Mouse (Mus musculus) CH12.LX (cell line): Measurements from ENCODE around the gene Vmn1r127. TPM values are rescaled to one million over a fixed set of nuclear protein-coding genes. Genes with fewer than 3 reads are reported as not detected.

Experiments used
- polyA plus RNA-seq: library from polyadenylated mRNA; unstranded; fragments of >175 nt; gene quantifications from 2 replicates; pipeline ENCODE4 v1.2.1, GENCODE M21; 2012; ENCODE audit warnings: low read depth; ENCODE audit not compliant: insufficient read length
- total RNA-seq, 2 experiments: library from RNA; depleted of rRNA; stranded (reverse); fragments of 300-350 nt in 1 of 2; fragments of >200 nt in 1 of 2; gene quantifications; 2 replicates each; pipeline ENCODE4 v1.2.3; 2012 to 2014

Vmn1r127 gene
- total and polyA plus RNA-seq, 3 experiments, result not detected

Other genes starting within 250 kb of the Vmn1r127 start
- gene Vmn1r121, start 221.3 kb downstream of the Vmn1r127 start, total RNA-seq (2012; rRNA removed), result not detected in 2 replicates
- gene Vmn1r121, start 221.3 kb downstream of the Vmn1r127 start, total RNA-seq (2014; rRNA removed), result not detected in 2 replicates
- gene Vmn1r121, start 221.3 kb downstream of the Vmn1r127 start, polyA plus RNA-seq, result not detected in 2 replicates
- not detected in 2 replicates for gene Vmn1r122, start 185.7 kb downstream of the Vmn1r127 start, total RNA-seq (2012; rRNA removed)
- gene Vmn1r122, start 185.7 kb downstream of the Vmn1r127 start, total RNA-seq (2014; rRNA removed), result not detected in 2 replicates
- gene Vmn1r122, start 185.7 kb downstream of the Vmn1r127 start, polyA plus RNA-seq, result not detected in 2 replicates
- not detected in 2 replicates for gene Vmn1r123, start 157.7 kb downstream of the Vmn1r127 start, total RNA-seq (2012; rRNA removed)
- gene Vmn1r123, start 157.7 kb downstream of the Vmn1r127 start, total RNA-seq (2014; rRNA removed), result not detected in 2 replicates
- not detected in 2 replicates for gene Vmn1r123, start 157.7 kb downstream of the Vmn1r127 start, polyA plus RNA-seq
- not detected in 2 replicates for gene Gm5157, start 129.4 kb downstream of the Vmn1r127 start, total RNA-seq (2012; rRNA removed)
- gene Gm5157, start 129.4 kb downstream of the Vmn1r127 start, total RNA-seq (2014; rRNA removed), result not detected in 2 replicates
- not detected in 2 replicates for gene Gm5157, start 129.4 kb downstream of the Vmn1r127 start, polyA plus RNA-seq
- gene Vmn1r124, start 59.2 kb downstream of the Vmn1r127 start, total RNA-seq (2012; rRNA removed), result not detected in 2 replicates
- gene Vmn1r124, start 59.2 kb downstream of the Vmn1r127 start, total RNA-seq (2014; rRNA removed), result not detected in 2 replicates
- not detected in 2 replicates for gene Vmn1r124, start 59.2 kb downstream of the Vmn1r127 start, polyA plus RNA-seq
- not detected in 2 replicates for gene Vmn1r125, start 47.7 kb downstream of the Vmn1r127 start, total RNA-seq (2012; rRNA removed)
- not detected in 2 replicates for gene Vmn1r125, start 47.7 kb downstream of the Vmn1r127 start, total RNA-seq (2014; rRNA removed)
- gene Vmn1r125, start 47.7 kb downstream of the Vmn1r127 start, polyA plus RNA-seq, result not detected in 2 replicates
- gene Vmn1r126, start 18.4 kb downstream of the Vmn1r127 start, total RNA-seq (2012; rRNA removed), result not detected in 2 replicates
- gene Vmn1r126, start 18.4 kb downstream of the Vmn1r127 start, total RNA-seq (2014; rRNA removed), result not detected in 2 replicates
- gene Vmn1r126, start 18.4 kb downstream of the Vmn1r127 start, polyA plus RNA-seq, result not detected in 2 replicates
- not detected in 2 replicates for gene Vmn1r128, start 29.5 kb upstream of the Vmn1r127 start, total RNA-seq (2012; rRNA removed)
- not detected in 2 replicates for gene Vmn1r128, start 29.5 kb upstream of the Vmn1r127 start, total RNA-seq (2014; rRNA removed)
- not detected in 2 replicates for gene Vmn1r128, start 29.5 kb upstream of the Vmn1r127 start, polyA plus RNA-seq
- gene Vmn1r129, start 41.4 kb upstream of the Vmn1r127 start, total RNA-seq (2012; rRNA removed), result not detected in 2 replicates
- gene Vmn1r129, start 41.4 kb upstream of the Vmn1r127 start, total RNA-seq (2014; rRNA removed), result not detected in 2 replicates
- not detected in 2 replicates for gene Vmn1r129, start 41.4 kb upstream of the Vmn1r127 start, polyA plus RNA-seq
- gene Gm6882, start 112.9 kb upstream of the Vmn1r127 start, total RNA-seq (2012; rRNA removed), result not detected in 2 replicates
- gene Gm6882, start 112.9 kb upstream of the Vmn1r127 start, total RNA-seq (2014; rRNA removed), result not detected in 2 replicates
- not detected in 2 replicates for gene Gm6882, start 112.9 kb upstream of the Vmn1r127 start, polyA plus RNA-seq
- gene Vmn1r130, start 191.9 kb upstream of the Vmn1r127 start, total RNA-seq (2012; rRNA removed), result not detected in 2 replicates
- not detected in 2 replicates for gene Vmn1r130, start 191.9 kb upstream of the Vmn1r127 start, total RNA-seq (2014; rRNA removed)
- not detected in 2 replicates for gene Vmn1r130, start 191.9 kb upstream of the Vmn1r127 start, polyA plus RNA-seq
- not detected in 2 replicates for gene Vmn1r131, start 226.2 kb upstream of the Vmn1r127 start, total RNA-seq (2012; rRNA removed)
- gene Vmn1r131, start 226.2 kb upstream of the Vmn1r127 start, total RNA-seq (2014; rRNA removed), result not detected in 2 replicates
- not detected in 2 replicates for gene Vmn1r131, start 226.2 kb upstream of the Vmn1r127 start, polyA plus RNA-seq